Mouse (Mus musculus) gastrocnemius, postnatal 10 days (tissue): ENCODE data around the gene Cypt14. TPM values are rescaled to one million over a fixed set of nuclear protein-coding genes. Genes with fewer than 3 reads are reported as not detected.
"Not testable (repeated sequence)": the region's sequence is repeated elsewhere in the genome, so short reads cannot be mapped to it uniquely, and the experiment has no call there.

ENCODE experiments used
- DNase-seq: peaks from one replicate; pipeline ENCODE4 v3.0.0; 2021; ENCODE audit warnings: mixed read lengths
- long read RNA-seq, 2 experiments: library from polyadenylated mRNA; stranded (forward); transcript quantifications; one replicate each; pipeline ENCODE4 v2.0.0; 2021
- total RNA-seq, 2 experiments: library from RNA; stranded (reverse); gene quantifications; 2 replicates each; pipeline ENCODE4 v1.2.3; 2021

Cypt14 gene
- total RNA-seq: not detected
- long read RNA-seq, experiment 1: 0 reads
- long read RNA-seq, experiment 2: 0 reads

DNA sequence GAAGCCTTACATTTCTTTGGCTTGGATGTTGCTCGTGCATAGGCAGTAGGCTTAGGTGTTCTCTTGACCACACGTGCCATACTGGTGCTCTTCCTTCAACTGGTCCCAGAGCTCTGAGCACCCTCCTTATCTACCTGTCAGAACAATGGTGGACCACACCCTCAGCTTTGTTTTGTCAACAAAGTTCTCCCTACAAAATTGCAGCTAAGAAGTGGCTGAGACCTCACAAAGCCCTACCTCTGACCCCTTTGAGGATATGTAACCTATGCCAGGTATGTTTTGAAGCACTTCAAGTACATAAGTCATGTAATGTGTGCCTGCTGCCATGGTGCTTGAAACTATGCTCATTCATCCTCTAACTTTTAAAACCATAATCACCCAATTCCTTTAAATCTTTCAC is at the start of gene Cypt14:
TSS of gene Cypt14 (minus strand) at position 101 of the 400 bp plus-strand sequence.
- DNase-seq: not testable (repeated sequence)
